Mouse (Mus musculus) liver, embryonic 13.5 days (tissue): ENCODE data around the gene Arhgap24. TPM values are rescaled to one million over a fixed set of nuclear protein-coding genes. Genes with fewer than 3 reads are reported as not detected.

ENCODE experiments used
- ATAC-seq: fragments of 200-750 bp; cut with Nextera tagmentation; 2 replicates; pipeline ENCODE4 v1.8.0; 2017; ENCODE audit warnings: low read depth, mild to moderate bottlenecking, moderate number of reproducible peaks, moderate library complexity
- DNase-seq: peaks from one replicate; pipeline ENCODE4 v3.0.0; 2022
- H3K27ac ChIP-seq: fragments of 300-500 bp; sonication (generic); 2 replicates; pipeline ENCODE4 v1.5.1; 2015; ENCODE audit warnings: moderate library complexity, mild to moderate bottlenecking, inconsistent platforms
- H3K27me3 ChIP-seq: fragments of 300-500 bp; sonication (generic); 2 replicates; pipeline ENCODE4 v1.6.1; 2015; ENCODE audit warnings: mild to moderate bottlenecking, inconsistent platforms
- H3K36me3 ChIP-seq: fragments of 300-500 bp; sonication (generic); 2 replicates; pipeline ENCODE4 v1.6.1; 2015; ENCODE audit warnings: mild to moderate bottlenecking, inconsistent platforms
- H3K4me1 ChIP-seq: fragments of 300-500 bp; sonication (generic); replicated peaks from 2 replicates; pipeline ENCODE4 v1.6.1; 2015; ENCODE audit warnings: inconsistent platforms
- H3K4me2 ChIP-seq: fragments of 300-500 bp; sonication (generic); 2 replicates; pipeline ENCODE4 v1.6.1; 2015; ENCODE audit warnings: inconsistent platforms, mild to moderate bottlenecking, moderate library complexity
- H3K4me3 ChIP-seq: fragments of 300-500 bp; sonication (generic); replicated peaks from 2 replicates; pipeline ENCODE4 v1.5.1; 2015; ENCODE audit warnings: mild to moderate bottlenecking, inconsistent platforms
- H3K9ac ChIP-seq: fragments of 300-500 bp; sonication (generic); 2 replicates; pipeline ENCODE4 v1.6.1; 2015; ENCODE audit warnings: mild to moderate bottlenecking, inconsistent platforms
- H3K9me3 ChIP-seq: fragments of 300-500 bp; sonication (generic); replicated peaks from 2 replicates; pipeline ENCODE4 v1.6.1; 2016; ENCODE audit warnings: inconsistent platforms
- WGBS: fragments of 180-500 bp; shearing (Covaris S2); methylation state at CpG from one replicate; pipeline ENCODE4 v1.1.7; 2015; ENCODE audit not compliant: insufficient replicate concordance; 5-methylcytosine and 5-hydroxymethylcytosine counted together
- polyA plus RNA-seq: library from polyadenylated mRNA; unstranded; fragments of >200 nt; fragmentation: Nextera tagmentation; extraction: Ambion mirVana; gene quantifications from 2 replicates; pipeline ENCODE4 v1.2.1, GENCODE M21; 2015

Arhgap24 gene
- polyA plus RNA-seq, 1 experiment from 2014 or later, result 2.0 TPM

DNA sequence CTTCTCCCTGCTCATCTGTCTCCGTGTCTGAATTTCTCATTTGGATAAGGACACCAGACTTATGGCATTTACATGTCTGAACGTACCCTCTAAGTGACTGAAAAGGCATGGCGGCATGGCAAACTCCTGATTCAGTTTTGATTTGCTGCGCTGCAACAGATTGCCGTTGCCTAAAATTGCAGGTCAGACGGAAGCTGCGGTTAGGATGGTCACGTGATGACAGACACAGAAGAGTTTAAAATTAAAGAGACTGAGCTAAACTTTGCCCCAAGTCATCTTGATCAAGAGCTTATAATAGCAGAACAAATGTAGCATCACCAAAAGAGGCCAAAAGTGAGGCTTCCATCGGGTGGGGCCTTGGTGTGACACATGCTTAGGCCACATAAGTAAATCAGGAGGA is 296.1 kb downstream of the Arhgap24 start:
- ATAC-seq (no peak), DNase-seq (no peak)
- H3K4me3 ChIP-seq, result no peak overlapping the region
- no peaks in the 10 kb centered on the region for H3K36me3 ChIP-seq
- H3K4me2 ChIP-seq, result no peak overlapping the region
- H3K27me3 ChIP-seq, result no peaks in the 10 kb centered on the region
- WGBS, result 79% methylated on average over 9 of the region's 9 CpGs
- 0 out of 2 replicates have a peak, but pooled peaks cover 3% of the 10 kb centered on the region for H3K4me1 ChIP-seq
- no peak overlapping the region for H3K27ac ChIP-seq
- H3K9ac ChIP-seq, result no peak overlapping the region
- no peaks in the 10 kb centered on the region for H3K9me3 ChIP-seq

DNA sequence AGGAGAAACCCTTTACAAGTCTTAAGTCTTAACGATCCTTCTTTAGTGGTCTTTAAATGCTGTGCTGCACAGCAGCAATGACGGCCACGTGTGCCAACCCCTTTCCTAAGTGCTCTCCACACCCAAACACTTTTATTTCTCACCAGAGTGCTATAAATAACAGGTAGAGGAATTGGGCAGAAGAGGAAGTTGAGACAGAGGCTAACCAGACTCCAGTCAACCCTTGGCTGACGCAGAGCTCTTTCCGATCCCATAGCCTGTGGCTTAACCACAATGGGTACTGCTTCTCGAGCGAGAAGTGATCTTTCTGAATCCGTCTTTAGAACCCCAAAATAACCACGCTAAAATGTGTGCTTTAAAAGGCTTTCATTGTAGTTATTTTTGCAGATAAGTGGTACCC is 296.7 kb downstream of the Arhgap24 start:
- peak; percentile 5 for DNase-seq
- no peak; the same call in 1 of the 2 replicates for ATAC-seq
- Histone ChIP-seq H3K4me1 (0 out of 2 replicates have a peak, but pooled peaks cover 3% of the 10 kb centered on the region), H3K9ac (no peak overlapping the region), H3K9me3 (no peaks in the 10 kb centered on the region), H3K27ac (no peak overlapping the region), H3K4me3 (no peak overlapping the region), H3K36me3 (no peaks in the 10 kb centered on the region), H3K27me3 (no peaks in the 10 kb centered on the region), H3K4me2 (no peak overlapping the region)
- 17% methylated on average over 9 of the region's 9 CpGs for WGBS

DNA sequence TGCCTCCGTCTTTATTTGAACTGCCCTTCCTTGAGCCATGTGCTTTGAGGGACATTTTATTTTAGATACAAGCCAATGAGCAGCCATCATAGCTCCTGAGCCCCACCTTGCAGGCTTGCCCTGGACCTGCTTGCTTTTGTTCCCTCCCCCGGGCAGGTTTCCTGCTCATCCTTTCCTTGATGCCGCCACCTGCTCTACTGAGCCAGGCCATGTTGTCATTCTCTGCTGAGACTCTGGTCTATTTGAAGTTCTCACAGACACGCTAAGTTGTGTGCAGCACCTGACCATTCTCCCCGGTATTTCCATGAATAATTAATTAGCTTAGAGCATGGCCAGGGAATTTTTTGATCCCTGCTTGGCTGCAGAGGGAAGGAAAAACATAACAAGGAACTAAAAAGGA is 297.1 kb downstream of the Arhgap24 start:
- Histone ChIP-seq H3K27ac (no peak overlapping the region), H3K9me3 (no peaks in the 10 kb centered on the region), H3K4me2 (no peak overlapping the region), H3K27me3 (no peaks in the 10 kb centered on the region), H3K4me3 (no peak overlapping the region), H3K9ac (no peak overlapping the region), H3K4me1 (0 out of 2 replicates have a peak, but pooled peaks cover 3% of the 10 kb centered on the region), H3K36me3 (no peaks in the 10 kb centered on the region)
- ATAC-seq (no peak), DNase-seq (no peak)
- WGBS, result 23% methylated on average over 5 of the region's 5 CpGs

DNA sequence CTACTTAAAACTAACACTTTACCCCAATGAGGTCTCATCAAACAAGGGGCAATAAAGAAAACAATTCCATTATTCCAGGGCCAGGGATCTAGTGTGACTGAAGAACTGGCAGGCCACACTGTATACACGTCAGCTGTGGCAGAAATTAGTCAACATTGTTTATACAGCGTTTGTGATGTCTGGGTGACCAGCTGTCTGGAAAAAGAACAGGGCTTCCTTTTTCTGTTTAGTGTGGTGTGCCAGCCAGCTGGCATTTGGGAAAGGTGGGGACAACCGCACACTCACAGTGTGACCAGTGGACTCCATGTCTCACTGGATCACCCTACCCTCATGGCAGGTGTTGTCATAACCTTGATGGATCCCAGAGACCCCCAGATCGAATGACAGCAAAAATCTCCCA is 302.4 kb downstream of the Arhgap24 start:
- no peak for ATAC-seq

DNA sequence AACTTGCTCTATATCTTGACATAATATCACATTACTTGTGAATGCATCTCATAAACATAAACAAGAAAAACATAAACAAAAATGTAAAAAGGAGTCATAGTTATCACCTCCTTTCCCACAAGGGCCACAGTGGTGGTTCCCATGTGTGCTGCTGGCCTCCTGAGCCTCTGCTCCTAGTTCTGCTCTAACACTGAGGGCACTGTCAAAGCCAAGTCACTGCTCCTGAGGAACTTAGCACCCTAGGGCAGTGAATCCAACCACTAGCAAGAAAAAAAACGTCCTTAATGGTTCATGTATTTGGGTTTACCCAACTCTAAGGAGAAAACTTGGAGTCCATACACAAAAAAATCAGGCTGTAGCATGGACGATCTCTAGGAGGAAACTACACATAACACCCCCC is 304.9 kb downstream of the Arhgap24 start:
- 43% methylated on average over 2 of the region's 2 CpGs for WGBS
- ATAC-seq, result no peak
- no peak overlapping the region for H3K4me3 ChIP-seq
- no peaks in the 10 kb centered on the region for H3K36me3 ChIP-seq
- no peaks in the 10 kb centered on the region for H3K4me1 ChIP-seq
- no peaks in the 10 kb centered on the region for H3K9me3 ChIP-seq
- H3K27ac ChIP-seq, result no peak overlapping the region
- no peak for DNase-seq
- no peaks in the 10 kb centered on the region for H3K27me3 ChIP-seq
- no peak overlapping the region for H3K9ac ChIP-seq
- no peak overlapping the region for H3K4me2 ChIP-seq

More for the DNA sequence above, 302.4 kb downstream of the Arhgap24 start:
- WGBS, result 50% methylated on average over 4 of the region's 4 CpGs
- H3K27ac ChIP-seq, result no peak overlapping the region
- no peaks in the 10 kb centered on the region for H3K27me3 ChIP-seq
- no peak overlapping the region for H3K4me3 ChIP-seq
- no peaks in the 10 kb centered on the region for H3K36me3 ChIP-seq
- no peaks in the 10 kb centered on the region for H3K9me3 ChIP-seq
- DNase-seq, result no peak
- H3K4me2 ChIP-seq, result no peak overlapping the region
- H3K4me1 ChIP-seq, result no peaks in the 10 kb centered on the region
- H3K9ac ChIP-seq, result no peak overlapping the region

DNA sequence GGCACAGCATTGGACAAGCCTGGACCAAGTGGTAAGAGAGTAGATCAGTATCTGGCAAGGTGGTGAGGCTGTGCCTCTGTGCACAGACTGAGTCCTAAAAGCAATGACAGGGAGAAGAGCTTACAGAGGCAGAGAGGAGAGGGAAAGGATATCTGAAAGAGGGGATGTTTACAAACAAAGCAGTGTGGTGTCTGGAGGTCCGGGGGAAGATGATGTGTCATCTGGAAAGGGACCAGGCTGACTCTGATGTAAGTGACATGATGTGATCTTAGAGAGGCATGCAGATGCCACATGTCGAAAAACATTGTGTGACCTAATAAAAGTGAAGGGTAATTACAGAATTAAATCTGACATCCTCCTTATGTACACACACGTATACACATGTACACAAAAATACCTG is 307.2 kb downstream of the Arhgap24 start:
- no peak overlapping the region for H3K9ac ChIP-seq
- DNase-seq, result no peak
- H3K9me3 ChIP-seq, result no peaks in the 10 kb centered on the region
- no peaks in the 10 kb centered on the region for H3K27me3 ChIP-seq
- H3K36me3 ChIP-seq, result no peaks in the 10 kb centered on the region
- no peak for ATAC-seq
- H3K4me1 ChIP-seq, result no peaks in the 10 kb centered on the region
- H3K4me2 ChIP-seq, result no peak overlapping the region
- 59% methylated on average over 3 of the region's 3 CpGs for WGBS
- H3K4me3 ChIP-seq, result no peak overlapping the region
- no peak overlapping the region for H3K27ac ChIP-seq

DNA sequence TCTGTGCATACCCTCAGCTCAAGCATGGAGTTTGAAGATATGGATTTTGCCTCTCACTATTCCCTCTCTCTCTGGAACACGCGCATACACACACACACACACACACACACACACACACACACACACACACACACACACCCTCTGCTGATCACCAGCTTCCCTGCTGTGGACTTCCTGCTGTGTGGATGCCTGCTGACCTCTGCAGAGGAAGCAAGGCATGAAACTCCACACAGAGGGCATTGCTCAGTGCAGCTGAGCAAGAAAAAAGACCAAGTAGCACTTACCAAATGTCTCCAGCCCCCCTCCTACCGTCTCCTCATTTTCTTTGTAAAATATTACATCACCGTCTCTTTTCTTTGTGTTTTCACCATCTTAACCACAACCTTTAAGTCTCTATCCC is 310.1 kb downstream of the Arhgap24 start:
- no peaks in the 10 kb centered on the region for H3K27me3 ChIP-seq
- no peaks in the 10 kb centered on the region for H3K9me3 ChIP-seq
- no peak overlapping the region for H3K4me3 ChIP-seq
- DNase-seq (no peak), ATAC-seq (no peak)
- no peak overlapping the region for H3K9ac ChIP-seq
- H3K36me3 ChIP-seq, result no peaks in the 10 kb centered on the region
- 49% methylated on average over 4 of the region's 4 CpGs for WGBS
- H3K27ac ChIP-seq, result no peak overlapping the region
- H3K4me2 ChIP-seq, result no peak overlapping the region
- H3K4me1 ChIP-seq, result no peaks in the 10 kb centered on the region

DNA sequence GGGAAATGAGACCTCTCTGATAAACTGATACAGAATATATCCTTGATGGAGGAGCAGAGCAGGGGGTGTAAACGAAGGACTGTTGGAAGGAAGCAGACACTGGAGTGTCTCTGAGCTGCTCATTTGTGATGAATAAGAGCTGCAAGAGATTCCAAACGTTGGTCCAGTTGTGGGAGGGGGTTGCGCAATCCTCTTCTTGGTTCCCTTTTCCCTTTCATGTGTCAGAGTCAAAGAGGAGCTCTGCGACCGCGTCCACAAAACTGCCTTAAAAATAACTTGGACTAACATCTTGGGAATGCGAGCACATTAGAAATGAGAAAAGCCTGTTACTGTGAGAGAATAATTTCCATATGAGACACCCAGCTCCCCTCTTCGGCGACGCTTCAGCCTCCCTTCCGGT is 312.3 kb downstream of the Arhgap24 start:
- Histone ChIP-seq H3K4me1 (no peaks in the 10 kb centered on the region), H3K27ac (no peak overlapping the region), H3K4me3 (no peak overlapping the region), H3K9me3 (no peaks in the 10 kb centered on the region), H3K4me2 (no peak overlapping the region), H3K27me3 (no peaks in the 10 kb centered on the region), H3K9ac (no peak overlapping the region), H3K36me3 (no peaks in the 10 kb centered on the region)
- ATAC-seq, result no peak
- no peak for DNase-seq
- WGBS, result 63% methylated on average over 11 of the region's 11 CpGs

DNA sequence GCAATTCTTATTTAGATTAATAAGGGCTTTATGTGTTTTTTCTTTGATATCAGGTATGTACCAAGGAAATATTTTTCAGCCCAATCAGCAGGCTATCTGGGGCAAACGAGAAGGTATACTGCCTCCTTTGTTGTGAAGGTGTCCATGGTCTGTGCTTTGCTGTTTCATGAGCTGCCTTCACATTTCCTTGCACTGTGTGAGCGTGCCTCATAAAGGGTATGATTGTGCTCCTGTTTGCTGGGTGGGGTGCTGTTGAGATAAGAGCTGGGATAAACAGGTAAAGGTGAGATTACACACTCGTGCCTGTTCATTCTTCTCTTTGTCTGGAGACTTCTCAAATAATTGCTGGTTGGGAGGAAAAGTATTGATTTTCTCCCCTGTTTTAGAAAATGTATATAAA is 320.3 kb downstream of the Arhgap24 start:
- Histone ChIP-seq H3K4me1 (no peaks in the 10 kb centered on the region), H3K27ac (no peak overlapping the region), H3K4me3 (no peak overlapping the region), H3K9me3 (no peaks in the 10 kb centered on the region), H3K27me3 (no peaks in the 10 kb centered on the region), H3K4me2 (no peak overlapping the region), H3K9ac (no peak overlapping the region), H3K36me3 (no peaks in the 10 kb centered on the region)
- DNase-seq (no peak), ATAC-seq (no peak)
- 51% methylated on average over 3 of the region's 3 CpGs for WGBS

DNA sequence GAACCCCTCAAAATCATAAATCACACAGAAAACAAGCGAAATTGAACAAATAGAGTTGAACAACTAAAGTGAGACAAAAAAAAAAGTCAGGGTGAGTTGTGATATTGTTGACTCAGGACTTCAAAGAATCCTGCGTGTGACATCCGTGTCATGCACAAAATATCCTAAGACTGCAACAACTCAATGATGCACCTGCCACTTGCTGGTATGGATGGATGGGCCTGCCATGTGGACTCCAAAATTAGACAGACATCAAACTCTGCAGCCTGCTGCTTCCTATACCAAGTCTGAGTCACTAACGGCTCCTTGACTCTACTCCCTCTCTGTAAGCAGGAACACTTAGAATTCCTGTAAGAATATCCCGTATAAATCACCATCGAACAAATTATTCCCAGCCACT is 321.6 kb downstream of the Arhgap24 start:
- no peaks in the 10 kb centered on the region for H3K4me1 ChIP-seq
- DNase-seq (no peak), ATAC-seq (no peak)
- H3K27ac ChIP-seq, result no peak overlapping the region
- no peak overlapping the region for H3K4me3 ChIP-seq
- H3K36me3 ChIP-seq, result no peaks in the 10 kb centered on the region
- no peaks in the 10 kb centered on the region for H3K27me3 ChIP-seq
- WGBS, result 77% methylated on average over 6 of the region's 6 CpGs
- H3K4me2 ChIP-seq, result no peak overlapping the region
- no peaks in the 10 kb centered on the region for H3K9me3 ChIP-seq
- H3K9ac ChIP-seq, result no peak overlapping the region

DNA sequence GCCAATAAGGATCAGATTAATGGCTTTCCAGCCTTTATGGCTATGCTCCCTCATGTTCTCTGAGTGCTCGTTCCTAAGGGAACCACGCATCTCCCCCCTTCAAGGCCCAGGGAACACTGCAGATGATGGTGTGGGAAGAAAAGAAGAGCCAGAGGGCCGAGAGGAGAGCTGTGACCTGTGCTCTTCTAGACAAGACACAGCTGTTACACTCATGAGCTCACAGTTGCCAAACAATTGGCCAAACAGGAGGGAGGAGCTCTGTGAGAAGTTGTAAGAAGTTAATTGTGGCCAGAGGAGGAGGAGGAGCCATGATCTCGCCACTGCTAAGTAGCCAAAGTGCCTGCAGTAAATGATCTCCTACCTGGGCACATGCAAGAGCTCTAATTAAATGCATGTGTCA is 322.5 kb downstream of the Arhgap24 start:
- no peaks in the 10 kb centered on the region for H3K9me3 ChIP-seq
- H3K4me2 ChIP-seq, result no peak overlapping the region
- no peak for DNase-seq
- H3K36me3 ChIP-seq, result no peaks in the 10 kb centered on the region
- ATAC-seq, result no peak
- 44% methylated on average over 4 of the region's 4 CpGs for WGBS
- H3K9ac ChIP-seq, result no peak overlapping the region
- H3K27me3 ChIP-seq, result no peaks in the 10 kb centered on the region
- no peak overlapping the region for H3K27ac ChIP-seq
- H3K4me1 ChIP-seq, result no peaks in the 10 kb centered on the region
- no peak overlapping the region for H3K4me3 ChIP-seq

DNA sequence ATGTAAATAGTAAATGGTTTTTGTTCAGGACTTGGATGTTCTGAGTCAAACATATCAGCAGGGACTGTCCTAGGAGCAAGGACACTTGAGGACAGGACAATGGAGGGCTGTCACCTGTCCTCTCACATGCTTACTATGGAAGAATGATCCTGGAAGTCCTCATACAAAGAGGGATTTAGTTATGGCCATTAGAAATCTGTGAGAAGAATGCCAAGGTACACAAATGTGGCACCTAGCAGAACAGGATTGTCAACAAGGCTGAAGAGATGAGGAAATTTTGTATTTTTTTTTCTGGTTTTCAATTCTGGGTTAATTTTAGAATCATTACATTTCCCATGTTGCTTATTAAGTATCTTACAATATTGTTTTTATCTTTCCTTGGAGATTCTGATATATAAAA is 326.3 kb downstream of the Arhgap24 start:
- H3K27me3 ChIP-seq, result no peaks in the 10 kb centered on the region
- no peaks in the 10 kb centered on the region for H3K4me1 ChIP-seq
- H3K4me2 ChIP-seq, result no peak overlapping the region
- no peak for ATAC-seq
- no peak overlapping the region for H3K4me3 ChIP-seq
- H3K9ac ChIP-seq, result no peak overlapping the region
- no peak for DNase-seq
- H3K27ac ChIP-seq, result no peak overlapping the region
- H3K36me3 ChIP-seq, result no peaks in the 10 kb centered on the region
- no peaks in the 10 kb centered on the region for H3K9me3 ChIP-seq
